Mouse (Mus musculus) embryonic fibroblast, embryonic 13.5 days (primary cell): ENCODE measurements around the gene Garem2. TPM values are rescaled to one million over a fixed set of nuclear protein-coding genes. Genes with fewer than 3 reads are reported as not detected.

ENCODE experiments used
- H3K27ac ChIP-seq: 2 replicates; pipeline ENCODE4 v1.5.1; 2012; ENCODE audit warnings: low read length, control low read depth, inconsistent platforms; ENCODE audit not compliant: insufficient read depth
- H3K4me1 ChIP-seq: 2 replicates; pipeline ENCODE4 v1.6.1; 2011; ENCODE audit warnings: low read length; ENCODE audit not compliant: control insufficient read depth, insufficient read depth
- H3K4me3 ChIP-seq: 2 replicates; pipeline ENCODE4 v1.5.1; 2011; ENCODE audit warnings: mild to moderate bottlenecking, control low read depth, low read length; ENCODE audit not compliant: insufficient read depth
- CTCF ChIP-seq: IDR thresholded peaks from 2 replicates; pipeline ENCODE4 v1.5.1; 2011; ENCODE audit warnings: mild to moderate bottlenecking, control low read depth, low read length, moderate library complexity, borderline replicate concordance; ENCODE audit not compliant: insufficient read depth
- POLR2A ChIP-seq: IDR thresholded peaks from 2 replicates; pipeline ENCODE4 v1.6.1; 2011; ENCODE audit warnings: low read depth, mild to moderate bottlenecking, control low read depth, low read length, moderate library complexity
- polyA plus RNA-seq: library from polyadenylated mRNA; stranded (reverse); fragments of >200 nt; gene quantifications from 2 replicates; pipeline ENCODE4 v1.2.4, GENCODE M21; 2011; ENCODE audit warnings: low read depth; ENCODE audit not compliant: missing spikeins, insufficient read length

Gene Garem2
- polyA plus RNA-seq, 1 experiment, result 1.9 TPM

DNA sequence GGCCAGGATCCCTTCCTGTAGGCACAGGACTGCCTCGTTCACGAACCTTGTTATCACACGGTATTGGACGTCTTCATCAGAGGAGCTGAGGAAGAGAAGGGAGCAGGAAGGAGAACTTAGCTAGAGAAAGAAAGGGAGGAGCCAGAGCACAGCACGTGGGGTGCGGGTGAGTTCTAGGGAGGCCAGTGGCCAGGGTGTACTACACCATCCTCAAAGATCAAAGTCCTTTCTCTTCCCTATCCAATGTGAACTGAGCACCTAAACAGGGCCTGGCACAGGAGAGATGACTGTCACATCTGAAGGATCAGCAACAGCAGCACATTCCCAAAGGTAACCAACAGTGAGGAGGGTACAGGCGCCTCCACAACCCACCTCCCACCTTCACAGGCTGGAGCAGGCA is 15.1 kb downstream of the Garem2 start:
- TF ChIP-seq CTCF (no peak), POLR2A (no peak)
- H3K27ac ChIP-seq, result no peak overlapping the region
- H3K4me1 ChIP-seq, result no peaks in the 10 kb centered on the region
- H3K4me3 ChIP-seq, result no peak overlapping the region

- Histone ChIP-seq H3K4me3 (no peak overlapping the region), H3K4me1 (no peaks in the 10 kb centered on the region), H3K27ac (no peak overlapping the region)
- TF ChIP-seq CTCF (no peak), POLR2A (no peak)
Observed at GRCm38 (mm10) chr5:30122481-30122880, 17.5 kb downstream of the Garem2 start.

GRCm38 (mm10) chr5:30125587-30125986 is 20.6 kb downstream of the Garem2 start:
- H3K4me1 ChIP-seq, result no peaks in the 10 kb centered on the region
- H3K4me3 ChIP-seq, result no peak overlapping the region
- H3K27ac ChIP-seq, result no peak overlapping the region
- TF ChIP-seq POLR2A (no peak), CTCF (peak; percentile 39; the same call in 1 of the 2 replicates)

DNA sequence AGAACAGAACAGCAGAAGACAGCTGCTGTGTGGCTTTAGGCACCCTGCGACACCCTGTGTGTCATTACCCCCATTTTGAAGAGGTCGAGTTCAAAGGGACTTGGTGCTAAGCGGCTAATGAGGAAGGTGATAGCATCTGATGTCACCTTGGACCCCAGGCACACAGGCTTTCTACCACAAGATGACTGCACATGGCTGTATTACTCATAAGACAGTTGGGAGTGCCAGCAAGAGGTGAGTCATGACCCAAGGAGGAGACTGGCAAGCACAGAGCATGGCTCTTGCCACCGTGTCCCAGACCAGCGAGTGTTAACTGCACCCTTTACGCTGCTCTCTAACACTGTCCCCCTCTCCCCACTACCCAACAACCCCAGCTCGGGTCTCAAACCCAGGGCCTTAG is 21.8 kb downstream of the Garem2 start:
- no peak for TF ChIP-seq POLR2A
- TF ChIP-seq CTCF, result no peak
- Histone ChIP-seq H3K4me1 (no peaks in the 10 kb centered on the region), H3K27ac (no peak overlapping the region), H3K4me3 (no peak overlapping the region)

GRCm38 (mm10) chr5:30127921-30128597 is 23.1 kb downstream of the Garem2 start:
- H3K4me1 ChIP-seq, result no peaks in the 10 kb centered on the region
- no peak overlapping the region for H3K4me3 ChIP-seq
- H3K27ac ChIP-seq, result no peak overlapping the region
- no peak for TF ChIP-seq CTCF
- no peak for TF ChIP-seq POLR2A

GRCm38 (mm10) chr5:30128680-30129079 is 23.7 kb downstream of the Garem2 start:
- Histone ChIP-seq H3K27ac (no peak overlapping the region), H3K4me3 (no peak overlapping the region), H3K4me1 (no peaks in the 10 kb centered on the region)
- TF ChIP-seq CTCF, result no peak
- no peak for TF ChIP-seq POLR2A

- H3K4me3 ChIP-seq, result no peak overlapping the region
- TF ChIP-seq CTCF, result no peak
- no peak for TF ChIP-seq POLR2A
- H3K27ac ChIP-seq, result no peak overlapping the region
- H3K4me1 ChIP-seq, result no peaks in the 10 kb centered on the region
Observed at GRCm38 (mm10) chr5:30131246-30131645, 26.3 kb downstream of the Garem2 start.

DNA sequence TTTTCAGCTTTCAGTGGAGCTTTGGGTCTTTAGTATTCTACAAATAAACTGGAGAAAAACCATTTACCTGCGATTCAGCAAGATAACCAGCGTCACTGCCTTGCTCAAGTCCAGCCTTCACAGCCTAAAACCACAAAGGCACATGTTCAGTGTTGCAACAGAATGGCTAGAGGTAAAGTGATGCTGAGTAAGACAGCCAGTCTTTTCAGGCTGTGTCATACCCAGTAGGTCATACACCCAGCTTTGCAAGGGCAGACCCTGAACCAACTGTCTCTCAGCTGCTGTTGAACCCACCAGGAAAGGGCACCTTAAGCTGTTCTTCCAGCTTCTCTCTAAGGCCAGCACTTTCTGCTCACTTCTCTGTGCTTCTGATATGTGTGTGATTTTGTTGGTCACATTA is 27.2 kb downstream of the Garem2 start:
- Histone ChIP-seq H3K27ac (no peak overlapping the region), H3K4me3 (no peak overlapping the region), H3K4me1 (no peaks in the 10 kb centered on the region)
- TF ChIP-seq CTCF (no peak), POLR2A (no peak)

GRCm38 (mm10) chr5:30135711-30136231 is 30.8 kb downstream of the Garem2 start:
- TF ChIP-seq POLR2A (no peak), CTCF (no peak)
- Histone ChIP-seq H3K4me3 (no peak overlapping the region), H3K4me1 (no peaks in the 10 kb centered on the region), H3K27ac (no peak overlapping the region)

GRCm38 (mm10) chr5:30137271-30137670 is 32.3 kb downstream of the Garem2 start:
- H3K4me3 ChIP-seq, result no peak overlapping the region
- H3K4me1 ChIP-seq, result no peaks in the 10 kb centered on the region
- H3K27ac ChIP-seq, result no peak overlapping the region
- no peak for TF ChIP-seq CTCF
- no peak for TF ChIP-seq POLR2A

DNA sequence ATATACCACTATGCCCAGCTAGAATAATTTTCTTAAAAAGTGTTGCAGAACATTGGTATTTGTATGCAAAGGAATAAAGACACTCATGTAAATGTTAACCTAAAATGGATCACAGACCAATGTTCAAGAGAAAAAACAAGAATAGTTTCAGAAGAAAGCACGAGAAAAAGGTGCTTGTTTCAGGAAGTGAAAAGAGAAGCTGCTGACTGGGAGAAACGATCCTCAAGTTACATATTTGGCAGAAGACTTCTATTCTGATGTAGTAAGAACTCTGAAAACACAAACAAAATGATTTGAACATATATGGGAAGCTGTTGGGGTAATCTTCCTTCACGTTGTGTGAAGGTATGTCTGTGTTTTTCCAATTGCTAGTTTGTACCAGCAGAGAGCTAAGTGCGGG is 33.2 kb downstream of the Garem2 start:
- no peak for TF ChIP-seq CTCF
- no peak for TF ChIP-seq POLR2A
- Histone ChIP-seq H3K4me1 (no peaks in the 10 kb centered on the region), H3K4me3 (no peak overlapping the region), H3K27ac (no peak overlapping the region)
